Mouse (Mus musculus) E14TG2a.4 (cell line): Measurements from ENCODE around the gene Commd6.

ENCODE experiments used
- H3K27me3 ChIP-seq: 2 replicates; pipeline ENCODE4 v1.6.1; 2014; ENCODE audit warnings: low read length, control low read depth; ENCODE audit not compliant: insufficient read depth
- H3K36me3 ChIP-seq: 2 replicates; pipeline ENCODE4 v1.6.1; 2014; ENCODE audit warnings: low read length, control low read depth; ENCODE audit not compliant: insufficient read depth
- H3K4me1 ChIP-seq: replicated peaks from 2 replicates; pipeline ENCODE4 v1.6.1; 2014; ENCODE audit warnings: low read depth, low read length, control low read depth
- H3K4me3 ChIP-seq: replicated peaks from 2 replicates; pipeline ENCODE4 v1.5.1; 2014; ENCODE audit warnings: mild to moderate bottlenecking, low read length
- H3K9me3 ChIP-seq: 2 replicates; pipeline ENCODE4 v1.6.1; 2014; ENCODE audit warnings: low read length, control low read depth
- CTCF ChIP-seq: conservative IDR thresholded peaks from 2 replicates; pipeline ENCODE4 v1.5.1; 2014; ENCODE audit warnings: low read length
- NANOG ChIP-seq: IDR thresholded peaks from 2 replicates; pipeline ENCODE4 v1.6.1; 2014; ENCODE audit warnings: borderline replicate concordance, low read length, mixed read lengths
- POU5F1 ChIP-seq: IDR thresholded peaks from 2 replicates; pipeline ENCODE4 v1.6.1; 2014; ENCODE audit warnings: low read length, borderline replicate concordance

Commd6 gene

DNA sequence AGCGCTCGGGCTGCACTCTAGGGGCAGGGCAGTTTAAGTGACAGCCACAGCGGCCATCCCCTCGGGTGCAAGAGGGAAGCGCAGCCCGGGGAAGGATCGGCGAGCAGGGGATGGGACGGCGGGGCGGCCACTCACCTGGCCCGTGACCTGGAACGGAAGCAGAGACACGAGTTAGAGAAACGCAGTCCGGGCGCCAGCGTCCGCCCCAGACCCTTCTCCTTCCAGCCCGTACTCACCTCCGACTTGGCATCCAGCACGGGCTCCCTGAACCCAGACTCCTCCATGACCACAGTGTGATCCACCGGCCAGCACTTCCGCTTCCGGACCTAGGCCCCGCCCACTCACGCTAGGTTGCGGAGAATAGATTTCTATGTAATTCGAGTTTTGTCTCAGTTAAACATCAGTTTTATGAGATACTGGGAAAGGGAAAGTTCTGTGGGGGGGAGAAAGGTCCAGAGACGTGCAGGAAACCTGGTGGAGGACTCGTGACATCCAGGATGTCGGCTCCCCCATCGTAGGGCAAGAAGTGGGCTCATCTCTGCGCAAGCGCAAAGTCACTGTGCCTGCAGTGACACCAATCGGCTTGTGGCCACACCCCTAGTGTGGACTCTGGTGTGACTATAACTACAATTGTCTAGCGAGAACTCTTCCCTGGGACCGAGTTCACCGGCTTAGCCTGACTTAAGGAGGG lies at the start of gene Commd6:
Gene Commd6 (minus strand): TSS at position 534 of the 691 bp plus-strand sequence.
- Histone ChIP-seq H3K9me3 (no peaks in the 10 kb centered on the region), H3K4me3 (peak within 1 kb of the TSS; percentile 95), H3K4me1 (peaks cover 16% of the 10 kb centered on the region), H3K36me3 (peaks cover 6% of the 10 kb centered on the region), H3K27me3 (no peaks in the 10 kb centered on the region)
- no peak for TF ChIP-seq CTCF
- no peak for TF ChIP-seq POU5F1
- TF ChIP-seq NANOG: no peak

- H3K27me3 ChIP-seq: no peaks in the 10 kb centered on the region
- no peak overlapping the region for H3K4me3 ChIP-seq
- H3K9me3 ChIP-seq: no peaks in the 10 kb centered on the region
- peaks cover 7% of the 10 kb centered on the region for H3K4me1 ChIP-seq
- H3K36me3 ChIP-seq: peaks cover 50% of the 10 kb centered on the region
- TF ChIP-seq NANOG: no peak
- TF ChIP-seq POU5F1: no peak
- TF ChIP-seq CTCF: no peak
Observed at GRCm38 (mm10) chr14:101688406-101688805, 47.9 kb upstream of the Commd6 start.

DNA sequence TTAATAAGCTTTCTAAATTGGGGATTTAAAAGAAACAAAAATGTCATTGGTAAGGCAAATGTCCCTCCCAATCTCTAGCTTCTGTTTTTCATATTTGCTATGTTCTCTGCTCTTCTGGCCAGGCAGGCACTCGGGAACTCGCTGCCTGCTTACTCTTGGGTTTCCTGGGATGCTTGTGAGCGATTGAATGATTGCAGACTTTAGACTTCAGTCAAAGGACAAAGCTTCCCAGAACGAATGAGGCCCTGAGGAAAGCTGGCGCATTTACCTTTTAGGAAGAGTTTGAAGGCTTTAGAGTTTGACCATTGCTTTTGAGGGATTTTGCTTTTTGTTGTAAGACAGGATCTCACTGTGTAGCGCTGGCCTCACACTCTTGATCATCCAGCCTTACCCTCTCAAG lies 47.2 kb upstream of the Commd6 start:
- Histone ChIP-seq H3K4me1 (peaks cover 14% of the 10 kb centered on the region), H3K36me3 (peaks cover 42% of the 10 kb centered on the region), H3K4me3 (no peak overlapping the region), H3K9me3 (no peaks in the 10 kb centered on the region), H3K27me3 (no peaks in the 10 kb centered on the region)
- TF ChIP-seq NANOG (no peak), POU5F1 (no peak), CTCF (no peak)

GRCm38 (mm10) chr14:101672226-101672625 lies 31.7 kb upstream of the Commd6 start:
- no peak for TF ChIP-seq NANOG
- no peak for TF ChIP-seq CTCF
- TF ChIP-seq POU5F1: no peak
- Histone ChIP-seq H3K27me3 (no peaks in the 10 kb centered on the region), H3K4me1 (peaks cover 25% of the 10 kb centered on the region)

DNA sequence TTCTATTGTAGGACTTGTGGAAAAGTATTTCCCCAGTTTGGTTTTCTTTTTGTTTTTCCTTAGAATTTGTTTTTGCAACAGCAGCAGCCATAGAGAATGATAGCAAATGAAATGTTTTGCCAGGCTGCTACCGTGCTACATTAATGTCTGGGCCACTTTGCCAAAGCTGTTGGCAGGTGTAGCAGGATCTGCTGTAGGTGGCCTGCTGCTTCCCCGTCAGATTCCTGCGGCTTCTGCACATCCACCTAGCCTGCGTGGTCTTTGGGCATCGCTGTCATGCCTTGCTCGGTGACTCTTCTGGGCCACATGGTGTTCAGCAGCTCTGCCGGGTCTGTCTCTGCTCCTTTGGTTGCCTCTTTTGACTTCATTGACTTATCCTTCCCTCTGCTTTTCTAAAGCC lies 28.1 kb upstream of the Commd6 start:
- no peak overlapping the region for H3K4me3 ChIP-seq
- peaks cover 49% of the 10 kb centered on the region for H3K4me1 ChIP-seq
- H3K36me3 ChIP-seq: peaks cover 73% of the 10 kb centered on the region
- no peaks in the 10 kb centered on the region for H3K27me3 ChIP-seq
- no peaks in the 10 kb centered on the region for H3K9me3 ChIP-seq
- TF ChIP-seq NANOG: no peak
- no peak for TF ChIP-seq POU5F1
- TF ChIP-seq CTCF: no peak

More at GRCm38 (mm10) chr14:101672226-101672625, 31.7 kb upstream of the Commd6 start:
- no peak overlapping the region for H3K4me3 ChIP-seq
- peaks cover 76% of the 10 kb centered on the region for H3K36me3 ChIP-seq
- no peaks in the 10 kb centered on the region for H3K9me3 ChIP-seq

GRCm38 (mm10) chr14:101666536-101666935 lies 26.1 kb upstream of the Commd6 start:
- TF ChIP-seq NANOG (no peak), CTCF (no peak), POU5F1 (no peak)
- H3K27me3 ChIP-seq: no peaks in the 10 kb centered on the region
- no peaks in the 10 kb centered on the region for H3K9me3 ChIP-seq
- H3K36me3 ChIP-seq: peaks cover 67% of the 10 kb centered on the region
- no peak overlapping the region for H3K4me3 ChIP-seq
- H3K4me1 ChIP-seq: peaks cover 64% of the 10 kb centered on the region

- H3K4me1 ChIP-seq: peaks cover 69% of the 10 kb centered on the region
- H3K9me3 ChIP-seq: no peaks in the 10 kb centered on the region
- H3K36me3 ChIP-seq: peaks cover 67% of the 10 kb centered on the region
- TF ChIP-seq POU5F1: no peak
- TF ChIP-seq NANOG: no peak
- no peak for TF ChIP-seq CTCF
- no peak overlapping the region for H3K4me3 ChIP-seq
- H3K27me3 ChIP-seq: no peaks in the 10 kb centered on the region
Observed at GRCm38 (mm10) chr14:101666056-101666455, 25.6 kb upstream of the Commd6 start.

DNA sequence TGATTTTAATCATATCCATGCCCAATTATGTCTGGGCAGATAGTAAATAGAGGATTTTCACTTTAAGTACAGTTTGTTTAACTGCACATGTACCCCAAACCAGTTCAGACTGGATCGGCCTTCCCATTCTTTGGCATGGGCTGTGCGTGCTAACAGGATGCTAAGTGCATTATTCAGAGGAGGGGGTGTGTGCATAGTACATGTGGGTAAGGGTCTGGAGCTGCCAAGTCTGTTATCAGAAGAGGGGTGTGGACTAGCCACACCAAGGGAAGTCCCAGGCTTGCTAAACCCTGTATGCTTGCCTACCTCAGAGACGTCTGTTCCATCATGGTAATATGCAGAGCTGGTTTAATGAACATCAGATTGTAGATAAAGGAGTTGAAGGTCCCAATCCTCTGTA lies 23.8 kb upstream of the Commd6 start:
- Histone ChIP-seq H3K36me3 (peaks cover 58% of the 10 kb centered on the region), H3K4me1 (peaks cover 70% of the 10 kb centered on the region), H3K9me3 (no peaks in the 10 kb centered on the region), H3K4me3 (no peak overlapping the region), H3K27me3 (no peaks in the 10 kb centered on the region)
- no peak for TF ChIP-seq NANOG
- TF ChIP-seq POU5F1: no peak
- TF ChIP-seq CTCF: no peak
